Mouse (Mus musculus) ES-E14 (cell line): ENCODE measurements around the gene Wasf2. TPM values are rescaled to one million over a fixed set of nuclear protein-coding genes. Genes with fewer than 3 reads are reported as not detected.

Experiments used
- DNase-seq: peaks from one replicate; pipeline ENCODE4 v3.0.0-alpha.2; 2013; ENCODE audit warnings: low read depth, low spot score
- H3K27ac ChIP-seq: 2 replicates; pipeline ENCODE4 v1.5.1; 2012; ENCODE audit warnings: low read depth, mild to moderate bottlenecking, low read length, moderate library complexity, mixed read lengths; ENCODE audit not compliant: poor library complexity, insufficient read depth, severe bottlenecking
- H3K36me3 ChIP-seq: 2 replicates; pipeline ENCODE4 v1.6.1; 2012; ENCODE audit warnings: mild to moderate bottlenecking, low read length, moderate library complexity, mixed read lengths; ENCODE audit not compliant: control insufficient read depth, poor library complexity, insufficient read depth, severe bottlenecking
- H3K4me1 ChIP-seq, 2 experiments: fragments of 150-350 bp in 1 of 2; sonication (generic) in 1 of 2; 2 replicates each; pipeline ENCODE4 v1.6.1; 2012; ENCODE audit warnings: low read length in 2 of 2, mild to moderate bottlenecking in 1 of 2, mixed read lengths in 1 of 2; ENCODE audit not compliant: control insufficient read depth in 2 of 2, insufficient read depth in 2 of 2, poor library complexity in 1 of 2
- H3K4me3 ChIP-seq, 2 experiments: fragments of 150-350 bp in 1 of 2; sonication (generic) in 1 of 2; 2 replicates each; pipeline ENCODE4 v1.5.1; 2012; ENCODE audit warnings: low read length in 2 of 2, low read depth in 1 of 2, mild to moderate bottlenecking in 1 of 2, mixed read lengths in 1 of 2; ENCODE audit not compliant: insufficient read depth in 1 of 2, poor library complexity in 1 of 2, severe bottlenecking in 1 of 2
- H3K9ac ChIP-seq: 2 replicates; pipeline ENCODE4 v1.6.1; 2012; ENCODE audit warnings: low read depth, mild to moderate bottlenecking, low read length, mixed read lengths; ENCODE audit not compliant: poor library complexity, insufficient read depth, severe bottlenecking
- H3K9me3 ChIP-seq: fragments of 150-350 bp; sonication (generic); 2 replicates; pipeline ENCODE4 v1.6.1; 2012; ENCODE audit warnings: low read depth, mild to moderate bottlenecking, low read length; ENCODE audit not compliant: control insufficient read depth, insufficient read depth
- CHD2 ChIP-seq: IDR thresholded peaks from 2 replicates; pipeline ENCODE4 v1.6.1; 2014; ENCODE audit warnings: mild to moderate bottlenecking, low read depth, low read length, inconsistent platforms
- HCFC1 ChIP-seq: IDR thresholded peaks from 2 replicates; pipeline ENCODE4 v1.6.1; 2012; ENCODE audit warnings: low read length, inconsistent platforms, borderline replicate concordance; ENCODE audit not compliant: insufficient read depth
- MAFK ChIP-seq: IDR thresholded peaks from 2 replicates; pipeline ENCODE4 v1.6.1; 2014; ENCODE audit warnings: mild to moderate bottlenecking, low read depth, low read length, inconsistent platforms; ENCODE audit not compliant: insufficient read depth
- ZC3H11A ChIP-seq: IDR thresholded peaks from 2 replicates; pipeline ENCODE4 v1.6.1; 2012; ENCODE audit warnings: low read depth, mild to moderate bottlenecking, inconsistent platforms, low read length, borderline replicate concordance
- ZNF384 ChIP-seq: IDR thresholded peaks from 2 replicates; pipeline ENCODE4 v1.6.1; 2012; ENCODE audit warnings: low read depth, low read length, inconsistent platforms
- in situ Hi-C, 2 experiments: fragments of 600-800 bp; cut with MboI; formaldehyde crosslinking; loops; one replicate each; pipeline ENCODE4 v1.15.1; 2025; ENCODE audit warnings: low sequenced_read_pairs in 2 of 2, inconsistent platforms in 1 of 2; ENCODE audit not compliant: unreplicated experiment in 2 of 2
- total RNA-seq: library from RNA; depleted of rRNA; stranded (reverse); fragments of 300-350 nt; gene quantifications from 2 replicates; pipeline ENCODE4 v1.2.3, GENCODE M21; 2012

The Wasf2 gene
- total RNA-seq, 1 experiment = 32.3 TPM

GRCm38 (mm10) chr4:133089319-133089718 is 41.0 kb upstream of the Wasf2 start:
- Histone ChIP-seq H3K27ac (no peak overlapping the region), H3K36me3 (no peaks in the 10 kb centered on the region), H3K4me1 (peaks cover 10 to 44% of the 10 kb centered on the region in 2 experiments), H3K9me3 (no peaks in the 10 kb centered on the region), H3K9ac (no peak overlapping the region), H3K4me3 (no peak overlapping the region)
- in situ Hi-C loops = no loop called here
- DNase-seq = no peak
- TF ChIP-seq ZC3H11A = no peak
- TF ChIP-seq MAFK = no peak
- TF ChIP-seq ZNF384 = no peak
- no peak for TF ChIP-seq HCFC1
- TF ChIP-seq CHD2 = no peak

- Histone ChIP-seq H3K27ac (no peak overlapping the region), H3K4me3 (no peak overlapping the region), H3K9me3 (no peaks in the 10 kb centered on the region), H3K36me3 (no peaks in the 10 kb centered on the region), H3K9ac (no peak overlapping the region), H3K4me1 (peaks cover 10 to 42% of the 10 kb centered on the region in 2 experiments)
- no peak for DNase-seq
- TF ChIP-seq HCFC1 (no peak), ZC3H11A (no peak), ZNF384 (no peak), MAFK (no peak), CHD2 (no peak)
- in situ Hi-C loops = no loop called here
These were observed 40.5 kb upstream of the Wasf2 start for GRCm38 (mm10) chr4:133089802-133090201.

- DNase-seq = no peak
- Histone ChIP-seq H3K4me3 (no peak overlapping the region), H3K9me3 (no peaks in the 10 kb centered on the region), H3K9ac (no peak overlapping the region), H3K4me1 (peaks cover 10 to 46% of the 10 kb centered on the region in 2 experiments), H3K36me3 (no peaks in the 10 kb centered on the region), H3K27ac (no peak overlapping the region)
- TF ChIP-seq CHD2 = no peak
- TF ChIP-seq HCFC1 = no peak
- no peak for TF ChIP-seq MAFK
- no peak for TF ChIP-seq ZNF384
- TF ChIP-seq ZC3H11A = no peak
- in situ Hi-C loops = no loop called here
These were observed 40.0 kb upstream of the Wasf2 start for GRCm38 (mm10) chr4:133090276-133090719.

- Histone ChIP-seq H3K27ac (peak overlapping the region; percentile 30; the same call in 1 of the 2 replicates), H3K9ac (peak overlapping the region; percentile 44; the same call in 1 of the 2 replicates), H3K36me3 (no peaks in the 10 kb centered on the region), H3K9me3 (no peaks in the 10 kb centered on the region), H3K4me3 (no peak overlapping the region; a peak in 1 of 4 replicates), H3K4me1 (peaks cover 10 to 44% of the 10 kb centered on the region in 2 experiments)
- TF ChIP-seq MAFK = no peak
- no peak for TF ChIP-seq HCFC1
- no peak for TF ChIP-seq CHD2
- no peak for TF ChIP-seq ZC3H11A
- TF ChIP-seq ZNF384 = no peak
- DNase-seq = no peak
- in situ Hi-C loops = no loop called here
These were observed 39.4 kb upstream of the Wasf2 start for GRCm38 (mm10) chr4:133090720-133091458.
